Mouse (Mus musculus) hindbrain, embryonic 13.5 days (tissue): ENCODE data around the gene Tfap2c. TPM values are rescaled to one million over a fixed set of nuclear protein-coding genes. Genes with fewer than 3 reads are reported as not detected.

Experiments used
- ATAC-seq: fragments of 200-750 bp; cut with Nextera tagmentation; 2 replicates; pipeline ENCODE4 v1.8.0; 2017; ENCODE audit warnings: moderate TSS enrichment; ENCODE audit not compliant: low FRiP score
- H3K27ac ChIP-seq: fragments of 300-500 bp; sonication (generic); 2 replicates; pipeline ENCODE4 v1.5.1; 2015; ENCODE audit warnings: inconsistent platforms, mild to moderate bottlenecking, moderate library complexity
- H3K27me3 ChIP-seq: fragments of 300-500 bp; sonication (generic); 2 replicates; pipeline ENCODE4 v1.6.1; 2015; ENCODE audit warnings: mild to moderate bottlenecking, inconsistent platforms
- H3K36me3 ChIP-seq: fragments of 300-500 bp; sonication (generic); 2 replicates; pipeline ENCODE4 v1.6.1; 2015; ENCODE audit warnings: mild to moderate bottlenecking, inconsistent platforms
- H3K4me1 ChIP-seq: fragments of 300-500 bp; sonication (generic); replicated peaks from 2 replicates; pipeline ENCODE4 v1.6.1; 2015; ENCODE audit warnings: inconsistent platforms
- H3K4me2 ChIP-seq: fragments of 300-500 bp; sonication (generic); 2 replicates; pipeline ENCODE4 v1.6.1; 2015; ENCODE audit warnings: inconsistent platforms, mild to moderate bottlenecking, moderate library complexity
- H3K4me3 ChIP-seq: fragments of 300-500 bp; sonication (generic); 2 replicates; pipeline ENCODE4 v1.5.1; 2015; ENCODE audit warnings: mild to moderate bottlenecking, inconsistent platforms
- H3K9ac ChIP-seq: fragments of 300-500 bp; sonication (generic); 2 replicates; pipeline ENCODE4 v1.6.1; 2015; ENCODE audit warnings: mild to moderate bottlenecking, inconsistent platforms
- H3K9me3 ChIP-seq: fragments of 300-500 bp; sonication (generic); 2 replicates; pipeline ENCODE4 v1.6.1; 2016; ENCODE audit warnings: inconsistent platforms
- WGBS: fragments of 180-500 bp; shearing (Covaris S2); methylation state at CpG from one replicate; pipeline ENCODE4 v1.1.7; 2015; 5-methylcytosine and 5-hydroxymethylcytosine counted together
- polyA plus RNA-seq: library from polyadenylated mRNA; unstranded; fragments of >200 nt; fragmentation: Nextera tagmentation; extraction: Ambion mirVana; gene quantifications from 2 replicates; pipeline ENCODE4 v1.2.1, GENCODE M21; 2015

The Tfap2c gene
- polyA plus RNA-seq, 1 experiment from 2014 or later: 0.66 TPM

GRCm38 (mm10) chr2:172544601-172545127, 4.7 kb upstream of the Tfap2c start:
- 9% methylated on average over 6 of the region's 6 CpGs for WGBS

GRCm38 (mm10) chr2:172545592-172546235, 3.7 kb upstream of the Tfap2c start:
- ATAC-seq: no peak
- Histone ChIP-seq H3K27me3 (peaks cover 98% of the 10 kb centered on the region), H3K9me3 (no peaks in the 10 kb centered on the region), H3K4me1 (peaks cover 28% of the 10 kb centered on the region), H3K4me3 (no peak overlapping the region), H3K27ac (no peak overlapping the region), H3K4me2 (no peak overlapping the region), H3K9ac (no peak overlapping the region), H3K36me3 (no peaks in the 10 kb centered on the region)
- WGBS: 3% methylated on average over 35 of the region's 35 CpGs

More at GRCm38 (mm10) chr2:172544601-172545127, 4.7 kb upstream of the Tfap2c start:
- ATAC-seq: no peak
- Histone ChIP-seq H3K4me3 (no peak overlapping the region), H3K27ac (no peak overlapping the region), H3K9me3 (peaks cover 6% of the 10 kb centered on the region; the same call in 1 of the 2 replicates), H3K4me1 (peaks cover 21% of the 10 kb centered on the region), H3K36me3 (no peaks in the 10 kb centered on the region), H3K27me3 (peaks cover 95% of the 10 kb centered on the region), H3K4me2 (no peak overlapping the region), H3K9ac (no peak overlapping the region)

DNA sequence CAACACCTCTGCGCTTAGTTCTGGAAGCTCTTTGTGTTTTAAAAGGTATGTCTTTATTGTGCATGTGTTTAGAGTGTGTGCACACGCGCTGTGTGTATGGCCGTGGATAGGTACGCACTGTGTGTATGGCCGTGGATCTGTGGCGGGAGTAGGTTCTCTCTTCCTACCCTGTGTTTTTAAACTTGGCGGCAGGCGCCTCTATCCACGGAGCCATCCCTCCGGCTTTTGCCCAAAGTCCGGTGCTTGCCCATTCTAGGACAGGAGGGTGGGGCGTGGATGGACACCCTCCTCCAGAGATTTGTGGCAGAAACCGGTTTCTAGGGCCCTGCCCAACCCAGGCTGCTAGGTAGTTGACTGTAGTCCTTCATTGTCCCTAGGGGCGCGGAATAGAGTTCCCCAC, 2.8 kb upstream of the Tfap2c start:
- Histone ChIP-seq H3K9me3 (no peaks in the 10 kb centered on the region), H3K4me1 (peaks cover 37% of the 10 kb centered on the region), H3K4me3 (no peak overlapping the region), H3K9ac (no peak overlapping the region), H3K27ac (no peak overlapping the region), H3K27me3 (peaks cover 98% of the 10 kb centered on the region), H3K36me3 (no peaks in the 10 kb centered on the region), H3K4me2 (no peak overlapping the region)
- 9% methylated on average over 16 of the region's 16 CpGs for WGBS
- no peak for ATAC-seq

- H3K27me3 ChIP-seq: peaks cover 98% of the 10 kb centered on the region
- H3K4me3 ChIP-seq: no peak overlapping the region
- peaks cover 39% of the 10 kb centered on the region for H3K4me1 ChIP-seq
- no peak overlapping the region for H3K9ac ChIP-seq
- WGBS: under 1% methylated on average over 21 of the region's 21 CpGs
- no peaks in the 10 kb centered on the region for H3K36me3 ChIP-seq
- H3K4me2 ChIP-seq: no peak overlapping the region
- ATAC-seq: 0 out of 2 replicates have a peak, but pooled peaks have one; percentile 43
- H3K9me3 ChIP-seq: no peaks in the 10 kb centered on the region
- H3K27ac ChIP-seq: no peak overlapping the region
Measured at GRCm38 (mm10) chr2:172547116-172547515, 2.3 kb upstream of the Tfap2c start.

DNA sequence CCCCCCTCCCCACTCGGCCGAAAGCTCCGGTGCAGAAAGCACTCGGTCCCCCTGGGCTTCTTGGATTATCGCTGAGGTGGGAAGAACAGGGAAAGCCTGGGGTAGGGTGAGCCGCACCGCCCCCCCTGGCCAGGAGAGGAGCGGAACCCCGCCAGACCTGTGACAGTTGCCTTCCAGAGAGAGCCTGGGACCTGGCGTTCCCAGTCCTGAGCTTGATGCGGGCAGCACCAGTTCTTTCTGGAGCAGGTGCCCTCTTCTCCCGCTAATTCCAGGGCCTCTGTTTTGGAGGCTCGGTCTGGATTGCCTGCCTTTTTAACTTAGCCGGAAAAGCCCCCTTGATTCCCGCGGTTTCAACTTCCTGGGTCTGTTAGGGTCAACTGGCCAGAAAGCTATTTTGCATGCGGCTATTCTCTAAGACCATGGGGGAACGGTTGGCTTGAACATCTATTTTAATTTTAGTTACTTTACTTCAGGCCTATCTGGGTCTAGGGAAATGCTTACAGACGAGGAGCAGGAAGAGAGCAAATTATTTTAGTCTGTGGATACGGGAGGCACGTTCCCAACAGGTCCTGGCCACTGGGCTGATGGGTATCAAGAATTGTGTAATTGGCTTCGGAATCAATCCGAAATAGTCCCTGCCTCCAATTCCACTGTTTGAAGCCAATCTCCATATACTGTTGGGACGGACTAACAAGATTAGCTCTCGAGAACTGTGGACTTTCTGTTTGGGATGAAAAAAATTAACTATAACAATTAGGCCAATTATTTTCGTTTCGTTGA, 1.4 kb upstream of the Tfap2c start:
- WGBS: 3% methylated on average over 27 of the region's 27 CpGs
- Histone ChIP-seq H3K27ac (no peak overlapping the region), H3K27me3 (peaks cover 99% of the 10 kb centered on the region), H3K36me3 (no peaks in the 10 kb centered on the region), H3K9ac (no peak overlapping the region), H3K4me3 (no peak overlapping the region), H3K9me3 (no peaks in the 10 kb centered on the region), H3K4me2 (no peak overlapping the region), H3K4me1 (peaks cover 39% of the 10 kb centered on the region)
- ATAC-seq: no peak

GRCm38 (mm10) chr2:172548672-172549255, 629 bp upstream of the Tfap2c start:
- peaks cover 100% of the 10 kb centered on the region for H3K27me3 ChIP-seq
- peak overlapping the region; percentile 45; the same call in 1 of the 2 replicates for H3K4me2 ChIP-seq
- WGBS: 1% methylated on average over 27 of the region's 27 CpGs
- no peaks in the 10 kb centered on the region for H3K9me3 ChIP-seq
- no peak overlapping the region for H3K9ac ChIP-seq
- H3K4me1 ChIP-seq: peaks cover 39% of the 10 kb centered on the region
- ATAC-seq: no peak
- H3K36me3 ChIP-seq: no peaks in the 10 kb centered on the region
- H3K4me3 ChIP-seq: no peak overlapping the region
- no peak overlapping the region for H3K27ac ChIP-seq

GRCm38 (mm10) chr2:172550364-172551080, 1.1 kb downstream of the Tfap2c start:
- under 1% methylated on average over 60 of the region's 62 CpGs for WGBS
- H3K4me1 ChIP-seq: peaks cover 39% of the 10 kb centered on the region
- H3K9ac ChIP-seq: no peak overlapping the region
- peak overlapping the region; percentile 20 for H3K4me3 ChIP-seq
- H3K27ac ChIP-seq: no peak overlapping the region
- H3K9me3 ChIP-seq: no peaks in the 10 kb centered on the region
- peak; percentile 41; the same call in 1 of the 2 replicates for ATAC-seq
- H3K36me3 ChIP-seq: no peaks in the 10 kb centered on the region
- H3K4me2 ChIP-seq: peak overlapping the region; percentile 34
- H3K27me3 ChIP-seq: peaks cover 99% of the 10 kb centered on the region

GRCm38 (mm10) chr2:172551081-172551720, 1.8 kb downstream of the Tfap2c start:
- Histone ChIP-seq H3K4me3 (peak overlapping the region; percentile 20), H3K9ac (no peak overlapping the region), H3K27ac (no peak overlapping the region), H3K27me3 (peaks cover 99% of the 10 kb centered on the region), H3K4me2 (peak overlapping the region; percentile 34), H3K4me1 (peaks cover 39% of the 10 kb centered on the region), H3K9me3 (no peaks in the 10 kb centered on the region), H3K36me3 (no peaks in the 10 kb centered on the region)
- under 1% methylated on average over 57 of the region's 57 CpGs for WGBS
- ATAC-seq: no peak

- no peak for ATAC-seq
- Histone ChIP-seq H3K9me3 (no peaks in the 10 kb centered on the region), H3K9ac (no peak overlapping the region), H3K27ac (no peak overlapping the region), H3K36me3 (no peaks in the 10 kb centered on the region), H3K4me1 (peaks cover 39% of the 10 kb centered on the region), H3K27me3 (peaks cover 99% of the 10 kb centered on the region), H3K4me3 (peak overlapping the region; percentile 20; the same call in 1 of the 2 replicates), H3K4me2 (peak overlapping the region; percentile 34)
- 4% methylated on average over 14 of the region's 14 CpGs for WGBS
Measured at GRCm38 (mm10) chr2:172551872-172552271, 2.5 kb downstream of the Tfap2c start.

GRCm38 (mm10) chr2:172552666-172553065, 3.3 kb downstream of the Tfap2c start:
- Histone ChIP-seq H3K4me1 (peaks cover 31% of the 10 kb centered on the region), H3K27ac (no peak overlapping the region), H3K4me2 (no peak overlapping the region), H3K27me3 (peaks cover 98% of the 10 kb centered on the region), H3K9ac (no peak overlapping the region), H3K36me3 (no peaks in the 10 kb centered on the region), H3K4me3 (no peak overlapping the region), H3K9me3 (no peaks in the 10 kb centered on the region)
- WGBS: 5% methylated on average over 6 of the region's 6 CpGs
- no peak for ATAC-seq

DNA sequence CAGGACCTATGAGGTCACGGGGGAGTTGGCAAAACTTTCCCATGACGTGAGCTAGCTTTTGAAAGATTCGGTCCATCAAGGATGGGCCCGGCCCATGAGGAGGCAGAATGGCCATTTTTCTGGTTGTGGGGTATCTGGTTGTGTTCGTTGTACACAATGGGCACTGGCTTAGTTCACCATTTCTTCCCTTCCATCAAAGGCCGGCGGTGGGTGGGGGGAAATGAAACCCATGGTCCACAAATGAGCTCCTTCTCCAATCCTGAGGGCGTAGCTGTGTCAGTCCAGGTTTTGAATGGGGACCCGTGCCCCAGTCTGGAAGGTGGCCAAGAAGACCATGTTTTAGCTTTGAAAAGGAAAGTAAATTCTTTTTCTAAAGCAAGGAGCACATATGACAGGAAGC, 4.8 kb downstream of the Tfap2c start:
- Histone ChIP-seq H3K9me3 (no peaks in the 10 kb centered on the region), H3K9ac (no peak overlapping the region), H3K4me1 (peaks cover 25% of the 10 kb centered on the region), H3K27me3 (peaks cover 95% of the 10 kb centered on the region), H3K36me3 (no peaks in the 10 kb centered on the region), H3K4me2 (no peak overlapping the region), H3K27ac (no peak overlapping the region), H3K4me3 (no peak overlapping the region)
- ATAC-seq: no peak
- WGBS: 71% methylated on average over 9 of the region's 9 CpGs
